Mouse (Mus musculus) kidney, embryonic 14.5 days (tissue): ENCODE data around the gene Gne. TPM values are rescaled to one million over a fixed set of nuclear protein-coding genes. Genes with fewer than 3 reads are reported as not detected.

Experiments used
- ATAC-seq: fragments of 200-750 bp; cut with Nextera tagmentation; 2 replicates; pipeline ENCODE4 v1.8.0; 2017; ENCODE audit warnings: moderate number of reproducible peaks, mild to moderate bottlenecking, moderate TSS enrichment, moderate library complexity; ENCODE audit not compliant: low FRiP score, low TSS enrichment
- H3K27ac ChIP-seq: fragments of 300-500 bp; sonication (generic); 2 replicates; pipeline ENCODE4 v1.5.1; 2014; ENCODE audit warnings: low read depth, mild to moderate bottlenecking, low read length, moderate library complexity, mixed read lengths
- H3K27me3 ChIP-seq: fragments of 300-500 bp; sonication (generic); 2 replicates; pipeline ENCODE4 v1.6.1; 2014; ENCODE audit warnings: mild to moderate bottlenecking, low read length; ENCODE audit not compliant: control insufficient read depth, insufficient read depth
- H3K36me3 ChIP-seq: fragments of 300-500 bp; sonication (generic); 2 replicates; pipeline ENCODE4 v1.6.1; 2014; ENCODE audit warnings: low read length, mixed read lengths; ENCODE audit not compliant: control insufficient read depth, insufficient read depth
- H3K4me1 ChIP-seq: fragments of 300-500 bp; sonication (generic); 2 replicates; pipeline ENCODE4 v1.6.1; 2014; ENCODE audit warnings: low read length, mixed read lengths; ENCODE audit not compliant: control insufficient read depth, insufficient read depth
- H3K4me2 ChIP-seq: fragments of 300-500 bp; sonication (generic); replicated peaks from 2 replicates; pipeline ENCODE4 v1.6.1; 2014; ENCODE audit warnings: low read depth, mild to moderate bottlenecking, low read length
- H3K4me3 ChIP-seq: fragments of 300-500 bp; sonication (generic); 2 replicates; pipeline ENCODE4 v1.5.1; 2014; ENCODE audit warnings: mild to moderate bottlenecking, low read length
- H3K9ac ChIP-seq: fragments of 300-500 bp; sonication (generic); 2 replicates; pipeline ENCODE4 v1.6.1; 2014; ENCODE audit warnings: low read depth, mild to moderate bottlenecking, low read length, moderate library complexity
- H3K9me3 ChIP-seq: fragments of 300-500 bp; sonication (generic); 2 replicates; pipeline ENCODE4 v1.6.1; 2016; ENCODE audit warnings: low read length; ENCODE audit not compliant: control insufficient read depth
- WGBS: fragments of 180-500 bp; shearing (Covaris S2); extraction: QIAGEN DNeasy Blood & Tissue Kit; methylation state at CpG from one replicate; pipeline ENCODE4 v1.1.7; 2014; 5-methylcytosine and 5-hydroxymethylcytosine counted together
- polyA plus RNA-seq: library from polyadenylated mRNA; unstranded; fragments of >200 nt; fragmentation: Nextera tagmentation; extraction: Ambion mirVana; gene quantifications from 2 replicates; pipeline ENCODE4 v1.2.1, GENCODE M21; 2014

Gene Gne
- polyA plus RNA-seq, 1 experiment from 2014 or later, result 23.2 TPM

GRCm38 (mm10) chr4:44068736-44069135, 15.2 kb downstream of the Gne start:
- Histone ChIP-seq H3K4me2 (no peak overlapping the region), H3K9me3 (no peaks in the 10 kb centered on the region), H3K4me1 (peaks cover 14% of the 10 kb centered on the region; the same call in 1 of the 2 replicates), H3K36me3 (no peaks in the 10 kb centered on the region), H3K27ac (no peak overlapping the region), H3K4me3 (no peak overlapping the region), H3K27me3 (no peaks in the 10 kb centered on the region; the same call in 1 of the 2 replicates), H3K9ac (no peak overlapping the region)
- no peak for ATAC-seq
- WGBS, result 53% methylated on average over 9 of the region's 9 CpGs

- Histone ChIP-seq H3K4me3 (no peak overlapping the region), H3K9ac (no peak overlapping the region), H3K27me3 (no peaks in the 10 kb centered on the region; the same call in 1 of the 2 replicates), H3K9me3 (no peaks in the 10 kb centered on the region), H3K4me1 (peaks cover 14% of the 10 kb centered on the region; the same call in 1 of the 2 replicates), H3K4me2 (no peak overlapping the region), H3K27ac (no peak overlapping the region), H3K36me3 (no peaks in the 10 kb centered on the region)
- ATAC-seq, result no peak
- WGBS, result 85% methylated on average over 6 of the region's 6 CpGs
These were observed 17.1 kb downstream of the Gne start for GRCm38 (mm10) chr4:44066891-44067290.

DNA sequence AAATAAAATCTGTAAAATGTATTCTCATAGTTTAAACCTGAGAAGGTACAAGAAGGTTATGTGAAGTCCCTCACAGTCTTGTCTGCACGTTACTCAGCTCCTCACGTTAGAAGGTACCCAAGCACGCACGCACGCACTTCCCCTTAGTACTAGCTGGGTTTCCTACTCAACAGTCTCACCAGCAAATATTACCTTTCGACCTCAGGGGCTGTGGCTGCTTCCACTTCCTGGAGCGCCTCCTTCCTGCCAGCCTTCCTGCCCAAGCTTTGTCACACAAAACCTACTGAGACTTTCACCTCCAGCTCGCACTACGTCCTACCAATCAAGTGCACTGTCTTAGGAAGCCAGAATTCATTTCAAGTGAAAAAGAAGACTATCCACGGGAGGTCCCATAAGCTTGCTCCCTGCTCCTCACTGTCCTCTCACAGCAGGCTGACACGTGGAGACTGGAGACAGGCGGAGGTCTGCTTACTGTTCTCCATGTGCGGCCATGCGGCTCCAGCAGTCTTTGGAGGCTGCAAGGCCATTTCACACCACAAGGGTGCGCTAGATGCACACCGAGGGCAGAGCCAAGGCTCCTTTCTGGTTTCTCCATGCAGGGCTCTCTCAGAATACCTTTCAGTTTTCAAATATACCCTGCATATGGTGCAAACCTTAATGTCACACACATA, 18.5 kb downstream of the Gne start:
- no peaks in the 10 kb centered on the region for H3K27me3 ChIP-seq
- H3K9ac ChIP-seq, result no peak overlapping the region; the same call in 1 of the 2 replicates
- H3K4me1 ChIP-seq, result 0 out of 2 replicates have a peak, but pooled peaks cover 3% of the 10 kb centered on the region
- H3K36me3 ChIP-seq, result no peaks in the 10 kb centered on the region
- peak; percentile 81 for ATAC-seq
- no peak overlapping the region; the same call in 1 of the 2 replicates for H3K4me3 ChIP-seq
- 27% methylated on average over 16 of the region's 16 CpGs for WGBS
- H3K9me3 ChIP-seq, result no peaks in the 10 kb centered on the region
- no peak overlapping the region; the same call in 1 of the 2 replicates for H3K27ac ChIP-seq
- peak overlapping the region; percentile 35; the same call in 1 of the 2 replicates for H3K4me2 ChIP-seq

- 87% methylated on average over 14 of the region's 14 CpGs for WGBS
- ATAC-seq, result no peak
- Histone ChIP-seq H3K4me2 (no peak overlapping the region), H3K36me3 (no peaks in the 10 kb centered on the region; the same call in 1 of the 2 replicates), H3K9ac (no peak overlapping the region), H3K4me1 (no peaks in the 10 kb centered on the region), H3K9me3 (no peaks in the 10 kb centered on the region), H3K27me3 (no peaks in the 10 kb centered on the region), H3K4me3 (no peak overlapping the region), H3K27ac (no peak overlapping the region)
These were observed 21.2 kb downstream of the Gne start for GRCm38 (mm10) chr4:44062816-44063215.

DNA sequence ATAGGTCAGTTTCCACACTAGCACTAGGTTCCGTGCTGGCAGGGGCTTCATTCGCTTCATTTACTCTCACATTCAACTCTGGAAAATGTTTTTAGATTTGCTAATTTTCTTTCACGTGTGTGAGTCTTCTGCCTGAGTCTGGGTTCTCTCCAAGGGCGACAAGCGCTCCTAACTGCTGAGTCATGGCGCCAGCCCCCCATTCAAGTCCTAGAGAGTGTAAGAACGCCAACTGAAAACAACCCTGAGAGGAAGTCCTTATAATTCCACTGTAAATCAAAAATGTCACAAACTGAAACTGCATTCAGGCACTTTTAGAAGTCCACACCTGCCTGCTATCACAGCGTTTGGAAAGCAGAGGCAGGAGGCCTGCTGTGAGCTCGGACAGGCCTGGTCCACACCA, 21.9 kb downstream of the Gne start:
- H3K4me3 ChIP-seq, result no peak overlapping the region
- no peak overlapping the region for H3K4me2 ChIP-seq
- H3K9me3 ChIP-seq, result no peaks in the 10 kb centered on the region
- H3K4me1 ChIP-seq, result no peaks in the 10 kb centered on the region
- WGBS, result 62% methylated on average over 9 of the region's 9 CpGs
- H3K9ac ChIP-seq, result no peak overlapping the region
- ATAC-seq, result no peak
- no peaks in the 10 kb centered on the region for H3K27me3 ChIP-seq
- no peak overlapping the region for H3K27ac ChIP-seq
- H3K36me3 ChIP-seq, result no peaks in the 10 kb centered on the region; the same call in 1 of the 2 replicates

DNA sequence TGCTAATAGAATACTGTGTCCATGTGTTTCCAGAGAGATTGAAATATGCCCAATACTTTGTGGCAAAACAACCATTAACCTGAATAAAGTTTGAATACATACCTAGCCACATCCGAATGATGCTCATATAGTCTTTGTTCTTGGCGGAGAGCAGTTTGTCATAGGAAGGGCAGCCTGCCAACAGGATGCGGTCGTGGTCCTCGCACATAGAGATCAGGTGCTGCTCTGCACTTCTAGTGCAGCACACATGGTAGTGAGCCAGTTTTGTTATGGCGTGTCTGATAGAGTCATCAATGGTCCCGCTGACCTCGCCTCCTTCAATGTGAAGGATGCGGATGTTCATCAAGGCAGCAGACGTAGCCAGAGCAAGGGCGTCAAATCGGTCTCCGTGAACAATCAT, 24.3 kb downstream of the Gne start:
- Histone ChIP-seq H3K4me2 (no peak overlapping the region), H3K27ac (no peak overlapping the region), H3K36me3 (no peaks in the 10 kb centered on the region; the same call in 1 of the 2 replicates), H3K9me3 (no peaks in the 10 kb centered on the region), H3K4me3 (no peak overlapping the region), H3K4me1 (no peaks in the 10 kb centered on the region), H3K9ac (no peak overlapping the region), H3K27me3 (no peaks in the 10 kb centered on the region)
- no peak for ATAC-seq
- 93% methylated on average over 13 of the region's 13 CpGs for WGBS

DNA sequence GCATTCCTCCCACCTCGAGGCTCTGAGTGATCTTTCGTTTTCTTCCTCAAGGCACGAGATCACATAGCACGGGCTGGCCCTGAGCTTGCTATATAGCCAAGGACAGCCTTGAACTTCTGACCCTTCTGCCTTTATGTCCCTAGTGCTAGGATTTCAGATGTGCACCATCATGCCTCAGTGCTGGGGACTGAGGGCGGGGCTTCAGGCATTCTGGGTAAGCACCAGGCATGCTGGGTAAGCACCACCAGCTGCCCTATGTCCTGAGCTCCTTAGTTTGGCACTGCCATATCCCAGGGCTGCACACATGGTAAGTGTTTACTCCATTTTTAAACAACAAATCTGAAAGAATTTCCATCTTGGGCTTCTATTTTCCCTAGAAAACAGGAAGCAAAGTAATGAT, 34.2 kb downstream of the Gne start:
- H3K4me2 ChIP-seq, result no peak overlapping the region
- no peak for ATAC-seq
- H3K4me1 ChIP-seq, result no peaks in the 10 kb centered on the region
- 59% methylated on average over 5 of the region's 5 CpGs for WGBS
- no peaks in the 10 kb centered on the region for H3K36me3 ChIP-seq
- no peak overlapping the region for H3K4me3 ChIP-seq
- H3K9me3 ChIP-seq, result no peaks in the 10 kb centered on the region
- no peaks in the 10 kb centered on the region for H3K27me3 ChIP-seq
- H3K27ac ChIP-seq, result no peak overlapping the region
- H3K9ac ChIP-seq, result no peak overlapping the region

GRCm38 (mm10) chr4:44046066-44046465, 37.9 kb downstream of the Gne start:
- Histone ChIP-seq H3K4me1 (no peaks in the 10 kb centered on the region), H3K27ac (no peak overlapping the region), H3K4me3 (no peak overlapping the region), H3K4me2 (no peak overlapping the region), H3K36me3 (peaks cover 9% of the 10 kb centered on the region), H3K9ac (no peak overlapping the region), H3K9me3 (no peaks in the 10 kb centered on the region), H3K27me3 (no peaks in the 10 kb centered on the region)
- 72% methylated on average over 5 of the region's 5 CpGs for WGBS
- ATAC-seq, result no peak

GRCm38 (mm10) chr4:44044685-44045356, 39.2 kb downstream of the Gne start:
- no peak overlapping the region for H3K4me2 ChIP-seq
- ATAC-seq, result no peak
- peaks cover 19% of the 10 kb centered on the region for H3K36me3 ChIP-seq
- H3K27ac ChIP-seq, result no peak overlapping the region
- H3K4me3 ChIP-seq, result no peak overlapping the region
- no peaks in the 10 kb centered on the region for H3K27me3 ChIP-seq
- H3K4me1 ChIP-seq, result no peaks in the 10 kb centered on the region
- H3K9ac ChIP-seq, result no peak overlapping the region
- WGBS, result 94% methylated on average over 5 of the region's 5 CpGs
- no peaks in the 10 kb centered on the region for H3K9me3 ChIP-seq
